Comparison of ENCODE assay signal across 7 mouse cellular contexts in the genomic region with DNA sequence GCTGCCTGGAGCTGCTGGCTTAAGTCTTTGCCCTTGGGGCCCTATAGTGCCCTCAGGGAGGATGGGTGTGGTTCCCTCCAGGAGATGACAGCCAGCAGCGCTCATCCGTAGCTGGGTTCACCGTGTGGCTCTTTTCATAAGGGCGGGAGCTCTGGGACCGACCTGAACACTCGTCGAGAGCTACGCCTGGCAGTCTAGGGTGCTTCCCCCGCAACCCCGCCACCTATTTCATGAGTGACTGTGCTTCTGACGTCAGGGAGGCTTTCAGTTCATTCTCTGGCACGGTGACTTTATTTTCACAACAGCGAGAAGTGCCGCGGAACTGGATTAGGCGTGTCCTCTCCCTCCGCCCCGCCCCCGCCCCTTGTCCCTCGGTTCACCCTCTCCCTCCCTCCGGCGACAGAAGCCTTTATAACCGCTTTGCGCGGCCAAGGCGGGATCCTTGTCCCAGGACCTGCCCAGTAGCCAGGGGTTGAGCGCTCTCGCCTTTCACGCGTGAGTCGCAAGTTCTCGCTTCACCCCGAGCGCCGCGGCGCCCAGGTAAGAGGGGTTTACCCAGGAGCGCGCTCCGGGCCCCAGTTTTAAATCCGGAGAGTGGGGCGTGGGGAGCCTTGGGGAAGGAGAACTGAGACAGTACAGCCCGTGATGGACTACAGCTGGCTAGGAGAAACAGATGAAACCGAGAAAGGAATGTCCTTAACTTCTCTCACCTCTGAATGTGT. TPM values are rescaled to one million over a fixed set of nuclear protein-coding genes. Genes with fewer than 3 reads are reported as not detected.
DNase-seq lines count a peak whose midpoint lies in the region; ATAC-seq and TF ChIP-seq lines count a peak whose summit lies in the region.

Gene Gprc5a, plus strand, starts transcription at position 416 of the 722 bp plus-strand sequence.

- WGBS in forebrain, embryonic 11.5 days = under 1% methylated on average over 44 of the region's 44 CpGs
- WGBS in hindbrain, embryonic 10.5 days = under 1% methylated on average over 44 of the region's 44 CpGs
- WGBS in limb, embryonic 14.5 days = 1% methylated on average over 44 of the region's 44 CpGs
- WGBS in midbrain, embryonic 15.5 days = 1% methylated on average over 44 of the region's 44 CpGs

- peak; percentile 73 for ATAC-seq in forebrain, embryonic 11.5 days (replicated peaks; ENCODE audit: low FRiP score)
- peak; percentile 64 for ATAC-seq in limb, embryonic 14.5 days (ENCODE audit: low FRiP score, low read depth)
- ATAC-seq in midbrain, embryonic 15.5 days (replicated peaks) = peak; percentile 42; the same call in 1 of the 2 replicates

- peak within 1 kb of the TSS; percentile 69 for H3K4me2 ChIP-seq in forebrain, embryonic 11.5 days (ENCODE audit: low read depth, low read length, severe bottlenecking)
- peak within 1 kb of the TSS; percentile 77 for H3K4me2 ChIP-seq in limb, embryonic 14.5 days (replicated peaks; ENCODE audit: low read depth, low read length, severe bottlenecking)
- H3K4me2 ChIP-seq in midbrain, embryonic 15.5 days = peak within 1 kb of the TSS; percentile 84

- no peak for TF ChIP-seq RAD21 in MEL (IDR thresholded peaks at IDR 0.05; ENCODE audit: low read depth, low read length)

- H3K27me3 ChIP-seq in MEL (ENCODE audit: control insufficient read depth in 1 of 2, insufficient read depth in 2 of 2, low read length in 2 of 2) = no peaks in the 10 kb centered on the region; a peak in 2 of 4 replicates
- peaks cover 4% of the 10 kb centered on the region; the same call in 1 of the 2 replicates for H3K27me3 ChIP-seq in forebrain, embryonic 11.5 days (ENCODE audit: control insufficient read depth, insufficient read depth, low read length)
- peaks cover 52% of the 10 kb centered on the region for H3K27me3 ChIP-seq in hindbrain, embryonic 10.5 days (ENCODE audit: insufficient read depth, poor library complexity, severe bottlenecking)
- peaks cover 3% of the 10 kb centered on the region; the same call in 1 of the 2 replicates for H3K27me3 ChIP-seq in limb, embryonic 14.5 days (ENCODE audit: control insufficient read depth, insufficient read depth, low read length)
- H3K27me3 ChIP-seq in midbrain, embryonic 15.5 days (replicated peaks) = peaks cover 13% of the 10 kb centered on the region

- TF ChIP-seq CTCF in MEL (IDR thresholded peaks at IDR 0.05 in 2 of 3, conservative IDR thresholded peaks at IDR 0.05 in 1 of 3; ENCODE audit: control insufficient read depth in 1 of 3, insufficient read depth in 1 of 3, low read depth in 2 of 3, low read length in 3 of 3, poor library complexity in 1 of 3, severe bottlenecking in 1 of 3) = no peak

- TF ChIP-seq POLR2A in MEL (IDR thresholded peaks at IDR 0.05; ENCODE audit: control insufficient read depth in 1 of 2, insufficient read depth in 1 of 2, low read depth in 1 of 2, low read length in 2 of 2, poor library complexity in 1 of 2) = no peak
- no peak for TF ChIP-seq POLR2A in limb, embryonic 14.5 days (IDR thresholded peaks at IDR 0.05; ENCODE audit: borderline replicate concordance, extremely low read depth, insufficient read depth, insufficient read length)

- TF ChIP-seq EP300 in MEL (IDR thresholded peaks at IDR 0.05; ENCODE audit: low read depth in 1 of 2, low read length in 2 of 2) = no peak

- H3K79me2 ChIP-seq in MEL (ENCODE audit: control insufficient read depth, insufficient read depth, low read length, poor library complexity) = no peaks in the 10 kb centered on the region

- peak; percentile 62 for DNase-seq in MEL (ENCODE audit: low read depth, low spot score)
- DNase-seq in adrenal gland, postnatal 10 days = peak; percentile 53
- DNase-seq in forebrain, embryonic 11.5 days (ENCODE audit: low spot score) = peak; percentile 82
- peak; percentile 68 for DNase-seq in hindbrain, embryonic 10.5 days (ENCODE audit: low spot score)
- peak; percentile 54 for DNase-seq in limb, embryonic 14.5 days (ENCODE audit: low spot score)
- peak; percentile 32 for DNase-seq in thymus, postnatal 0 days (ENCODE audit: low spot score)

- H3K9ac ChIP-seq in MEL (ENCODE audit: control insufficient read depth, low read depth, low read length, poor library complexity, severe bottlenecking) = peak within 1 kb of the TSS; percentile 35
- peak within 1 kb of the TSS; percentile 60 for H3K9ac ChIP-seq in forebrain, embryonic 11.5 days (ENCODE audit: low read length)
- H3K9ac ChIP-seq in limb, embryonic 14.5 days (ENCODE audit: low read depth, low read length, severe bottlenecking) = peak within 1 kb of the TSS; percentile 51
- H3K9ac ChIP-seq in midbrain, embryonic 15.5 days = peak within 1 kb of the TSS; percentile 26; the same call in 1 of the 2 replicates

- no peaks in the 10 kb centered on the region; a peak in 1 of 4 replicates for H3K36me3 ChIP-seq in MEL (ENCODE audit: control insufficient read depth in 1 of 2, insufficient read depth in 2 of 2, low read length in 2 of 2)
- no peaks in the 10 kb centered on the region for H3K36me3 ChIP-seq in forebrain, embryonic 11.5 days (ENCODE audit: control insufficient read depth, insufficient read depth, low read length)
- H3K36me3 ChIP-seq in hindbrain, embryonic 10.5 days = no peaks in the 10 kb centered on the region
- no peaks in the 10 kb centered on the region for H3K36me3 ChIP-seq in limb, embryonic 14.5 days (ENCODE audit: control insufficient read depth, insufficient read depth, low read length)
- no peaks in the 10 kb centered on the region for H3K36me3 ChIP-seq in midbrain, embryonic 15.5 days (replicated peaks)

- H3K4me3 ChIP-seq in MEL (ENCODE audit: control insufficient read depth in 1 of 2, insufficient read depth in 1 of 2, low read depth in 2 of 2, low read length in 2 of 2) = peak within 1 kb of the TSS; percentile 53 to 56; a peak in 3 of 4 replicates
- peak within 1 kb of the TSS; percentile 41 for H3K4me3 ChIP-seq in forebrain, embryonic 11.5 days (ENCODE audit: low read depth, low read length)
- H3K4me3 ChIP-seq in hindbrain, embryonic 10.5 days = peak within 1 kb of the TSS; percentile 61
- H3K4me3 ChIP-seq in limb, embryonic 14.5 days (replicated peaks; ENCODE audit: low read length) = peak within 1 kb of the TSS; percentile 44
- H3K4me3 ChIP-seq in midbrain, embryonic 15.5 days = peak within 1 kb of the TSS; percentile 42

- no peaks in the 10 kb centered on the region for H3K9me3 ChIP-seq in MEL (replicated peaks; ENCODE audit: insufficient read depth, low read length)
- no peaks in the 10 kb centered on the region for H3K9me3 ChIP-seq in forebrain, embryonic 11.5 days (ENCODE audit: control insufficient read depth, low read length)
- H3K9me3 ChIP-seq in hindbrain, embryonic 10.5 days = no peaks in the 10 kb centered on the region
- H3K9me3 ChIP-seq in limb, embryonic 14.5 days (ENCODE audit: control insufficient read depth, low read length) = no peaks in the 10 kb centered on the region
- no peaks in the 10 kb centered on the region for H3K9me3 ChIP-seq in midbrain, embryonic 15.5 days

- no peaks in the 10 kb centered on the region for H3K4me1 ChIP-seq in MEL (ENCODE audit: control insufficient read depth in 1 of 2, insufficient read depth in 2 of 2, low read length in 2 of 2)
- H3K4me1 ChIP-seq in forebrain, embryonic 11.5 days (replicated peaks; ENCODE audit: control insufficient read depth, insufficient read depth, low read length) = peaks cover 6% of the 10 kb centered on the region
- peaks cover 29% of the 10 kb centered on the region for H3K4me1 ChIP-seq in hindbrain, embryonic 10.5 days (replicated peaks)
- H3K4me1 ChIP-seq in limb, embryonic 14.5 days (ENCODE audit: control insufficient read depth, insufficient read depth, low read length) = no peaks in the 10 kb centered on the region
- H3K4me1 ChIP-seq in midbrain, embryonic 15.5 days = peaks cover 11% of the 10 kb centered on the region

- no peak within 1 kb of the TSS for H3K27ac ChIP-seq in MEL (ENCODE audit: control insufficient read depth, low read depth, low read length)
- no peak within 1 kb of the TSS for H3K27ac ChIP-seq in forebrain, embryonic 11.5 days (ENCODE audit: low read depth, low read length)
- peak within 1 kb of the TSS; percentile 83 for H3K27ac ChIP-seq in hindbrain, embryonic 10.5 days
- no peak within 1 kb of the TSS for H3K27ac ChIP-seq in limb, embryonic 14.5 days (replicated peaks; ENCODE audit: low read depth, low read length)
- H3K27ac ChIP-seq in midbrain, embryonic 15.5 days = no peak within 1 kb of the TSS

TF ChIP-seq in MEL, 35 proteins besides CTCF, POLR2A, EP300 and RAD21:
- TF ChIP-seq POLR2AphosphoS5 (IDR thresholded peaks at IDR 0.05; ENCODE audit: borderline replicate concordance, low read depth, low read length) = no peak
- TF ChIP-seq SMC3 (IDR thresholded peaks at IDR 0.05; ENCODE audit: low read depth, low read length) = no peak
- no peak for TF ChIP-seq MEF2A (IDR thresholded peaks at IDR 0.05; ENCODE audit: extremely low read depth, insufficient replicate concordance, low read depth, low read length, poor library complexity, severe bottlenecking)
- TF ChIP-seq KAT2A (conservative IDR thresholded peaks at IDR 0.05; ENCODE audit: low read depth, low read length) = no peak
- TF ChIP-seq MAFK (IDR thresholded peaks at IDR 0.05; ENCODE audit: borderline replicate concordance, low read depth, low read length) = no peak
- TF ChIP-seq TCF12 (IDR thresholded peaks at IDR 0.05; ENCODE audit: low read depth, low read length) = no peak
- TF ChIP-seq UBTF (IDR thresholded peaks at IDR 0.05; ENCODE audit: borderline replicate concordance, insufficient read depth, low read depth, low read length) = no peak
- no peak for TF ChIP-seq ZNF384 (IDR thresholded peaks at IDR 0.05; ENCODE audit: low read depth, low read length)
- no peak for TF ChIP-seq USF2 (IDR thresholded peaks at IDR 0.05; ENCODE audit: borderline replicate concordance in 1 of 2, insufficient read depth in 1 of 2, low read depth in 1 of 2, low read length in 2 of 2)
- TF ChIP-seq GATA1 (IDR thresholded peaks at IDR 0.05; ENCODE audit: low read depth, low read length) = no peak

RNA-seq across cellular contexts. Expression of gene Gprc5a, which starts in this region (rescaled TPM):
- total RNA-seq in MEL (2012; rRNA removed) = not detected in 2 replicates
- under 1 TPM in 1 of 2 experiments, not detected in 1; 0.06 TPM for polyA plus RNA-seq in MEL (2012; ENCODE audit: insufficient read depth in 1 of 2, insufficient read length in 2 of 2, low read depth in 1 of 2, low replicate concordance in 2 of 2, missing spikeins in 1 of 2)
- total RNA-seq in adrenal gland, postnatal 10 days (2021) = 1 to 10 TPM; 1.1 to 2.1 TPM
- polyA plus RNA-seq in forebrain, embryonic 11.5 days (2014; fragmentation: Nextera tagmentation; extraction: Ambion mirVana) = 2.7 and 4.5 TPM in 2 replicates
- polyA plus RNA-seq in hindbrain, embryonic 10.5 days (2016; fragmentation: Nextera tagmentation; extraction: Ambion mirVana) = 3.2 and 3.5 TPM in 2 replicates
- polyA plus RNA-seq in limb, embryonic 14.5 days (2012; rRNA removed) = 2.7 and 2.8 TPM in 2 replicates
- 3.8 and 4.7 TPM in 2 replicates for polyA plus RNA-seq in limb, embryonic 14.5 days (2014; fragmentation: Nextera tagmentation; extraction: Ambion mirVana)
- 0.40 and 0.65 TPM in 2 replicates for polyA plus RNA-seq in midbrain, embryonic 15.5 days (2015; fragmentation: Nextera tagmentation; extraction: Ambion mirVana)
- 3.7 and 4.6 TPM in 2 replicates for polyA plus RNA-seq in thymus, postnatal 0 days (2015; fragmentation: Nextera tagmentation; extraction: Ambion mirVana)

Comparison
In these comparisons a context has a peak if more than half of its experiments do, and no peak if none do; other contexts are left out.
1. Peak in DNase-seq, H3K4me3 ChIP-seq and H3K9ac ChIP-seq in MEL; RNA of the gene not detected or under 1 TPM.
2. Peak in ATAC-seq, H3K4me3 ChIP-seq, H3K9ac ChIP-seq and H3K4me2 ChIP-seq in midbrain, embryonic 15.5 days; RNA of the gene not detected or under 1 TPM.
3. DNase-seq: peak in every context shown above with its lines; median percentile 82 in forebrain, embryonic 11.5 days; 68 in hindbrain, embryonic 10.5 days; 62 in MEL; 54 in limb, embryonic 14.5 days; 53 in adrenal gland, postnatal 10 days; 32 in thymus, postnatal 0 days.